Mouse (Mus musculus) ES-E14 (cell line): ENCODE measurements around the gene Tff1. TPM values are rescaled to one million over a fixed set of nuclear protein-coding genes. Genes with fewer than 3 reads are reported as not detected.

Experiments
- DNase-seq: peaks from one replicate; pipeline ENCODE4 v3.0.0-alpha.2; 2013; ENCODE audit warnings: low read depth, low spot score
- H3K27ac ChIP-seq: 2 replicates; pipeline ENCODE4 v1.5.1; 2012; ENCODE audit warnings: low read depth, mild to moderate bottlenecking, low read length, moderate library complexity, mixed read lengths; ENCODE audit not compliant: poor library complexity, insufficient read depth, severe bottlenecking
- H3K36me3 ChIP-seq: 2 replicates; pipeline ENCODE4 v1.6.1; 2012; ENCODE audit warnings: mild to moderate bottlenecking, low read length, moderate library complexity, mixed read lengths; ENCODE audit not compliant: control insufficient read depth, poor library complexity, insufficient read depth, severe bottlenecking
- H3K4me1 ChIP-seq, 2 experiments: fragments of 150-350 bp in 1 of 2; sonication (generic) in 1 of 2; 2 replicates each; pipeline ENCODE4 v1.6.1; 2012; ENCODE audit warnings: low read length in 2 of 2, mild to moderate bottlenecking in 1 of 2, mixed read lengths in 1 of 2; ENCODE audit not compliant: control insufficient read depth in 2 of 2, insufficient read depth in 2 of 2, poor library complexity in 1 of 2
- H3K4me3 ChIP-seq, 2 experiments: fragments of 150-350 bp in 1 of 2; sonication (generic) in 1 of 2; 2 replicates each; pipeline ENCODE4 v1.5.1; 2012; ENCODE audit warnings: low read length in 2 of 2, low read depth in 1 of 2, mild to moderate bottlenecking in 1 of 2, mixed read lengths in 1 of 2; ENCODE audit not compliant: insufficient read depth in 1 of 2, poor library complexity in 1 of 2, severe bottlenecking in 1 of 2
- H3K9ac ChIP-seq: 2 replicates; pipeline ENCODE4 v1.6.1; 2012; ENCODE audit warnings: low read depth, mild to moderate bottlenecking, low read length, mixed read lengths; ENCODE audit not compliant: poor library complexity, insufficient read depth, severe bottlenecking
- H3K9me3 ChIP-seq: fragments of 150-350 bp; sonication (generic); 2 replicates; pipeline ENCODE4 v1.6.1; 2012; ENCODE audit warnings: low read depth, mild to moderate bottlenecking, low read length; ENCODE audit not compliant: control insufficient read depth, insufficient read depth
- CHD2 ChIP-seq: IDR thresholded peaks from 2 replicates; pipeline ENCODE4 v1.6.1; 2014; ENCODE audit warnings: mild to moderate bottlenecking, low read depth, low read length, inconsistent platforms
- HCFC1 ChIP-seq: IDR thresholded peaks from 2 replicates; pipeline ENCODE4 v1.6.1; 2012; ENCODE audit warnings: low read length, inconsistent platforms, borderline replicate concordance; ENCODE audit not compliant: insufficient read depth
- MAFK ChIP-seq: IDR thresholded peaks from 2 replicates; pipeline ENCODE4 v1.6.1; 2014; ENCODE audit warnings: mild to moderate bottlenecking, low read depth, low read length, inconsistent platforms; ENCODE audit not compliant: insufficient read depth
- ZC3H11A ChIP-seq: IDR thresholded peaks from 2 replicates; pipeline ENCODE4 v1.6.1; 2012; ENCODE audit warnings: low read depth, mild to moderate bottlenecking, inconsistent platforms, low read length, borderline replicate concordance
- ZNF384 ChIP-seq: IDR thresholded peaks from 2 replicates; pipeline ENCODE4 v1.6.1; 2012; ENCODE audit warnings: low read depth, low read length, inconsistent platforms
- in situ Hi-C, 2 experiments: fragments of 600-800 bp; cut with MboI; formaldehyde crosslinking; loops; one replicate each; pipeline ENCODE4 v1.15.1; 2025; ENCODE audit warnings: low sequenced_read_pairs in 2 of 2, inconsistent platforms in 1 of 2; ENCODE audit not compliant: unreplicated experiment in 2 of 2
- total RNA-seq: library from RNA; depleted of rRNA; stranded (reverse); fragments of 300-350 nt; gene quantifications from 2 replicates; pipeline ENCODE4 v1.2.3, GENCODE M21; 2012

The Tff1 gene
- total RNA-seq, 1 experiment: not detected

GRCm38 (mm10) chr17:31183180-31183974, 18.3 kb upstream of the Tff1 start:
- in situ Hi-C loops: no loop called here

GRCm38 (mm10) chr17:31181490-31181889, 16.4 kb upstream of the Tff1 start:
- Histone ChIP-seq H3K4me3 (no peak overlapping the region), H3K9ac (no peak overlapping the region), H3K4me1 (peaks cover 2 to 5% of the 10 kb centered on the region in 2 experiments; a peak in 1 of 4 replicates), H3K36me3 (no peaks in the 10 kb centered on the region), H3K27ac (no peak overlapping the region), H3K9me3 (no peaks in the 10 kb centered on the region)
- in situ Hi-C loops: no loop called here
- DNase-seq: no peak
- TF ChIP-seq ZC3H11A: no peak
- TF ChIP-seq ZNF384: no peak
- TF ChIP-seq HCFC1: no peak
- no peak for TF ChIP-seq CHD2
- TF ChIP-seq MAFK: no peak

More at GRCm38 (mm10) chr17:31183180-31183974, 18.3 kb upstream of the Tff1 start:
- no peak overlapping the region for H3K27ac ChIP-seq
- H3K9me3 ChIP-seq: no peaks in the 10 kb centered on the region
- peak; percentile 17 for DNase-seq
- no peak overlapping the region for H3K9ac ChIP-seq
- peaks cover 2 to 5% of the 10 kb centered on the region in 2 experiments; a peak in 1 of 4 replicates for H3K4me1 ChIP-seq
- H3K4me3 ChIP-seq: no peak overlapping the region
- H3K36me3 ChIP-seq: no peaks in the 10 kb centered on the region
- TF ChIP-seq CHD2: no peak

DNA sequence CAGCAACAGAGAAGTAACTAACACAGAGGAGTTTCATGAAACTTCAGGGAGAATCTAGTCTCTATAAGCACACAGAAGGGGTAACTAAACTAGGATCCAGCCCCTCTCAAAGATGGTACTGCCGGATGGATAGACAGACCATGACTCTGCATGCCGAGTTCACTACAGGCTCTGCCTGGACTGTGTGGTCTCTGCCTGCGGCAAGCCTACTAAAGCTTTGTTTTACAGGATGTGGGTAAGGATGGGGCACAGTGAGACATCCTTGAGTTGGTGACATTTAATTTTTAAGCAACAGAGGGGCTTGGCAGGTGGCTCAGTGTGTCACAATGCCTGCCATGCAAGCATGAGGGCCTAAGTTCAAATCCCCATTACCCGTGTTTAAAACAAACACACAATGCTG, 11.2 kb upstream of the Tff1 start:
- no peak overlapping the region for H3K27ac ChIP-seq
- TF ChIP-seq HCFC1 (no peak), CHD2 (no peak)
- H3K9ac ChIP-seq: no peak overlapping the region
- no peaks in the 10 kb centered on the region for H3K36me3 ChIP-seq
- DNase-seq: no peak
- H3K4me1 ChIP-seq: no peaks in the 10 kb centered on the region
- in situ Hi-C loops: no loop called here
- no peak overlapping the region for H3K4me3 ChIP-seq
- no peaks in the 10 kb centered on the region for H3K9me3 ChIP-seq

GRCm38 (mm10) chr17:31169796-31170195, 4.7 kb upstream of the Tff1 start:
- Histone ChIP-seq H3K27ac (no peak overlapping the region), H3K4me1 (no peaks in the 10 kb centered on the region), H3K9ac (no peak overlapping the region), H3K9me3 (no peaks in the 10 kb centered on the region), H3K4me3 (no peak overlapping the region), H3K36me3 (no peaks in the 10 kb centered on the region)
- no peak for DNase-seq
- TF ChIP-seq ZNF384: no peak
- no peak for TF ChIP-seq ZC3H11A
- no peak for TF ChIP-seq HCFC1
- TF ChIP-seq MAFK: no peak
- no peak for TF ChIP-seq CHD2
- in situ Hi-C loops: no loop called here

DNA sequence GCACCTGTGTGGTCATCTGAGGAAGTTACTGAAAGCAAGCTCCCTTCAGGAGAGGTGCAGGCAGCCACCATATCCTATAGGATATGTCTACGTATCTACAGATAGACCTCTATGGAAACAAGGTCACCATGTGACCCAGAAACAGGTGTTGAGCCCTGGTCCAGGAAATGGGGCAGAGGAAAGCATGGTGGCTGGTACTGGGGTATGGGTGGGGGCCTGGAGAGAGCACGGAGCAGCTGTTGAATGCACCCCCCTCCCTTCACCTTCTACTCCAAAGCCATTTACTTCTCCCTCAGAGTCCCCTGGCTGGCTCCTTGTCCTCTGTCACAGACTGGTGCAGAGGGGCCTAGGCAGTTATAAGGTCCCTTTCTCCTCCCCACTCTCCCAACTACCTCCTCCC, 1.3 kb downstream of the Tff1 start:
- Histone ChIP-seq H3K9me3 (no peaks in the 10 kb centered on the region), H3K4me3 (no peak overlapping the region), H3K36me3 (no peaks in the 10 kb centered on the region), H3K4me1 (no peaks in the 10 kb centered on the region), H3K27ac (no peak overlapping the region), H3K9ac (no peak overlapping the region)
- DNase-seq: no peak
- in situ Hi-C loops: no loop called here
- TF ChIP-seq CHD2 (no peak), HCFC1 (no peak), ZC3H11A (no peak), ZNF384 (no peak)
